Mouse (Mus musculus) forebrain, embryonic 16.5 days (tissue): ENCODE data around the gene Wipf1. TPM values are rescaled to one million over a fixed set of nuclear protein-coding genes. Genes with fewer than 3 reads are reported as not detected.

Experiments
- ATAC-seq: fragments of 200-750 bp; cut with Nextera tagmentation; 2 replicates; pipeline ENCODE4 v1.8.0; 2017; ENCODE audit warnings: mild to moderate bottlenecking, moderate library complexity
- H3K27ac ChIP-seq: fragments of 300-500 bp; sonication (generic); 2 replicates; pipeline ENCODE4 v1.5.1; 2014; ENCODE audit warnings: low read length, control low read depth
- H3K27me3 ChIP-seq: fragments of 300-500 bp; sonication (generic); replicated peaks from 2 replicates; pipeline ENCODE4 v1.6.1; 2014; ENCODE audit warnings: low read length; ENCODE audit not compliant: control insufficient read depth, insufficient read depth
- H3K36me3 ChIP-seq: fragments of 300-500 bp; sonication (generic); 2 replicates; pipeline ENCODE4 v1.6.1; 2014; ENCODE audit not compliant: control insufficient read depth, insufficient read depth
- H3K4me1 ChIP-seq: fragments of 300-500 bp; sonication (generic); replicated peaks from 2 replicates; pipeline ENCODE4 v1.6.1; 2014; ENCODE audit warnings: low read length; ENCODE audit not compliant: control insufficient read depth, insufficient read depth
- H3K4me2 ChIP-seq: fragments of 300-500 bp; sonication (generic); 2 replicates; pipeline ENCODE4 v1.6.1; 2014; ENCODE audit warnings: mild to moderate bottlenecking, low read length, control low read depth
- H3K4me3 ChIP-seq: fragments of 300-500 bp; sonication (generic); replicated peaks from 2 replicates; pipeline ENCODE4 v1.5.1; 2014; ENCODE audit warnings: mild to moderate bottlenecking, low read length, control low read depth
- H3K9ac ChIP-seq: fragments of 300-500 bp; sonication (generic); replicated peaks from 2 replicates; pipeline ENCODE4 v1.6.1; 2014; ENCODE audit warnings: low read depth, low read length, control low read depth
- H3K9me3 ChIP-seq: fragments of 300-500 bp; sonication (generic); 2 replicates; pipeline ENCODE4 v1.6.1; 2016; ENCODE audit warnings: low read length; ENCODE audit not compliant: control insufficient read depth
- WGBS: fragments of 180-500 bp; shearing (Covaris S2); extraction: QIAGEN DNeasy Blood & Tissue Kit; methylation state at CpG from one replicate; pipeline ENCODE4 v1.1.7; 2014; 5-methylcytosine and 5-hydroxymethylcytosine counted together
- polyA plus RNA-seq: library from polyadenylated mRNA; unstranded; fragments of >200 nt; fragmentation: Nextera tagmentation; extraction: Ambion mirVana; gene quantifications from 2 replicates; pipeline ENCODE4 v1.2.1, GENCODE M21; 2015

Gene Wipf1
- polyA plus RNA-seq, 1 experiment from 2014 or later = 1.8 TPM

GRCm38 (mm10) chr2:73459607-73460153 lies 69.9 kb downstream of the Wipf1 start:
- Histone ChIP-seq H3K27ac (no peak overlapping the region), H3K4me3 (no peak overlapping the region), H3K4me1 (no peaks in the 10 kb centered on the region), H3K4me2 (no peak overlapping the region), H3K36me3 (no peaks in the 10 kb centered on the region), H3K9me3 (no peaks in the 10 kb centered on the region), H3K27me3 (no peaks in the 10 kb centered on the region), H3K9ac (no peak overlapping the region)
- WGBS = 88% methylated on average over 4 of the region's 4 CpGs
- ATAC-seq = no peak

GRCm38 (mm10) chr2:73456886-73457285 lies 72.6 kb downstream of the Wipf1 start:
- Histone ChIP-seq H3K36me3 (no peaks in the 10 kb centered on the region), H3K9ac (no peak overlapping the region), H3K27ac (no peak overlapping the region), H3K27me3 (no peaks in the 10 kb centered on the region), H3K4me3 (no peak overlapping the region), H3K4me2 (no peak overlapping the region), H3K4me1 (no peaks in the 10 kb centered on the region), H3K9me3 (no peaks in the 10 kb centered on the region)
- 96% methylated on average over 6 of the region's 6 CpGs for WGBS
- no peak for ATAC-seq

GRCm38 (mm10) chr2:73456154-73456553 lies 73.4 kb downstream of the Wipf1 start:
- no peak overlapping the region for H3K9ac ChIP-seq
- WGBS = 82% methylated on average over 3 of the region's 3 CpGs
- no peak overlapping the region for H3K27ac ChIP-seq
- no peaks in the 10 kb centered on the region for H3K27me3 ChIP-seq
- H3K4me1 ChIP-seq = no peaks in the 10 kb centered on the region
- ATAC-seq = no peak
- H3K36me3 ChIP-seq = no peaks in the 10 kb centered on the region
- no peak overlapping the region for H3K4me2 ChIP-seq
- H3K9me3 ChIP-seq = no peaks in the 10 kb centered on the region
- H3K4me3 ChIP-seq = no peak overlapping the region

- no peaks in the 10 kb centered on the region for H3K36me3 ChIP-seq
- no peak overlapping the region for H3K27ac ChIP-seq
- H3K4me3 ChIP-seq = no peak overlapping the region
- H3K9me3 ChIP-seq = no peaks in the 10 kb centered on the region
- H3K4me2 ChIP-seq = no peak overlapping the region
- H3K9ac ChIP-seq = no peak overlapping the region
- 86% methylated on average over 4 of the region's 4 CpGs for WGBS
- no peak for ATAC-seq
- H3K27me3 ChIP-seq = no peaks in the 10 kb centered on the region
- peaks cover 2% of the 10 kb centered on the region for H3K4me1 ChIP-seq
Measured at GRCm38 (mm10) chr2:73455541-73455940, 74.0 kb downstream of the Wipf1 start.

- H3K9ac ChIP-seq = no peak overlapping the region
- H3K27me3 ChIP-seq = no peaks in the 10 kb centered on the region
- 95% methylated on average over 13 of the region's 13 CpGs for WGBS
- H3K9me3 ChIP-seq = no peaks in the 10 kb centered on the region
- ATAC-seq = no peak
- H3K4me3 ChIP-seq = no peak overlapping the region
- H3K36me3 ChIP-seq = no peaks in the 10 kb centered on the region
- H3K4me1 ChIP-seq = peaks cover 7% of the 10 kb centered on the region
- no peak overlapping the region for H3K4me2 ChIP-seq
- no peak overlapping the region for H3K27ac ChIP-seq
Measured at GRCm38 (mm10) chr2:73454682-73455081, 74.9 kb downstream of the Wipf1 start.

- ATAC-seq = no peak
- no peak overlapping the region for H3K9ac ChIP-seq
- 75% methylated on average over 4 of the region's 4 CpGs for WGBS
Measured at GRCm38 (mm10) chr2:73454186-73454585, 75.3 kb downstream of the Wipf1 start.

GRCm38 (mm10) chr2:73453717-73454116 lies 75.8 kb downstream of the Wipf1 start:
- Histone ChIP-seq H3K27ac (no peak overlapping the region), H3K9me3 (no peaks in the 10 kb centered on the region), H3K4me2 (no peak overlapping the region), H3K36me3 (no peaks in the 10 kb centered on the region), H3K9ac (no peak overlapping the region), H3K27me3 (no peaks in the 10 kb centered on the region), H3K4me3 (no peak overlapping the region), H3K4me1 (peaks cover 7% of the 10 kb centered on the region)
- no peak for ATAC-seq
- WGBS = 54% methylated on average over 4 of the region's 4 CpGs

More at GRCm38 (mm10) chr2:73454186-73454585, 75.3 kb downstream of the Wipf1 start:
- Histone ChIP-seq H3K36me3 (no peaks in the 10 kb centered on the region), H3K4me1 (peaks cover 7% of the 10 kb centered on the region), H3K9me3 (no peaks in the 10 kb centered on the region), H3K27me3 (no peaks in the 10 kb centered on the region), H3K4me2 (no peak overlapping the region), H3K4me3 (no peak overlapping the region), H3K27ac (no peak overlapping the region)

GRCm38 (mm10) chr2:73453085-73453484 lies 76.4 kb downstream of the Wipf1 start:
- Histone ChIP-seq H3K9me3 (no peaks in the 10 kb centered on the region), H3K27ac (no peak overlapping the region), H3K4me2 (no peak overlapping the region), H3K27me3 (no peaks in the 10 kb centered on the region), H3K4me1 (peaks cover 7% of the 10 kb centered on the region), H3K4me3 (no peak overlapping the region), H3K36me3 (no peaks in the 10 kb centered on the region), H3K9ac (no peak overlapping the region)
- 80% methylated on average over 5 of the region's 5 CpGs for WGBS
- no peak for ATAC-seq

- no peaks in the 10 kb centered on the region for H3K36me3 ChIP-seq
- no peaks in the 10 kb centered on the region for H3K27me3 ChIP-seq
- ATAC-seq = no peak
- H3K9me3 ChIP-seq = no peaks in the 10 kb centered on the region
- no peak overlapping the region for H3K9ac ChIP-seq
- 77% methylated on average over 7 of the region's 7 CpGs for WGBS
- no peak overlapping the region for H3K4me3 ChIP-seq
- peaks cover 7% of the 10 kb centered on the region for H3K4me1 ChIP-seq
- no peak overlapping the region for H3K27ac ChIP-seq
- no peak overlapping the region for H3K4me2 ChIP-seq
Measured at GRCm38 (mm10) chr2:73452556-73452955, 77.0 kb downstream of the Wipf1 start.

GRCm38 (mm10) chr2:73451541-73451940 lies 78.0 kb downstream of the Wipf1 start:
- no peaks in the 10 kb centered on the region for H3K27me3 ChIP-seq
- no peak for ATAC-seq
- peaks cover 7% of the 10 kb centered on the region for H3K4me1 ChIP-seq
- H3K4me3 ChIP-seq = no peak overlapping the region
- no peak overlapping the region for H3K4me2 ChIP-seq
- H3K36me3 ChIP-seq = no peaks in the 10 kb centered on the region
- H3K9ac ChIP-seq = no peak overlapping the region
- H3K27ac ChIP-seq = no peak overlapping the region
- WGBS = 96% methylated on average over 3 of the region's 3 CpGs
- H3K9me3 ChIP-seq = no peaks in the 10 kb centered on the region
